Mouse (Mus musculus): ENCODE measurements around the gene Layn.

Layn gene

GRCm38 (mm10) chr9:51076979-51077315 lies at the start of gene Layn:
Layn (minus strand) TSS chr9:51077094.
- DNase-seq (ENCODE audit: low read depth) = peak; percentile 44

GRCm38 (mm10) chr9:51114767-51115166 lies 37.9 kb upstream of the Layn start:
- no peak for DNase-seq (ENCODE audit: low read depth)

- DNase-seq (ENCODE audit: low read depth) = no peak
Measured at GRCm38 (mm10) chr9:51105751-51106150, 28.9 kb upstream of the Layn start.

GRCm38 (mm10) chr9:51103808-51104514 lies 27.1 kb upstream of the Layn start:
- DNase-seq (ENCODE audit: low read depth) = no peak

- no peak for DNase-seq (ENCODE audit: low read depth)
Measured at GRCm38 (mm10) chr9:51102963-51103807, 26.3 kb upstream of the Layn start.

GRCm38 (mm10) chr9:51101756-51102425 lies 25.0 kb upstream of the Layn start, which contains the start of gene 4833427G06Rik:
4833427G06Rik (minus strand) TSS chr9:51102078.
- no peak for DNase-seq (ENCODE audit: low read depth)

GRCm38 (mm10) chr9:51096306-51096705 lies 19.4 kb upstream of the Layn start:
- no peak for DNase-seq (ENCODE audit: low read depth)

- peak; percentile 52 for DNase-seq (ENCODE audit: low read depth)
Measured at GRCm38 (mm10) chr9:51093697-51094096, 16.8 kb upstream of the Layn start.

GRCm38 (mm10) chr9:51081614-51082013 lies 4.7 kb upstream of the Layn start:
- no peak for DNase-seq (ENCODE audit: low read depth)

- DNase-seq (ENCODE audit: low read depth) = no peak
Measured at GRCm38 (mm10) chr9:51076300-51076978, 455 bp downstream of the Layn start.

- DNase-seq (ENCODE audit: low read depth) = no peak
Measured at GRCm38 (mm10) chr9:51075780-51076179, 1.1 kb downstream of the Layn start.

- no peak for DNase-seq (ENCODE audit: low read depth)
Measured at GRCm38 (mm10) chr9:51070801-51071200, 6.1 kb downstream of the Layn start.

GRCm38 (mm10) chr9:51068202-51068601 lies 8.7 kb downstream of the Layn start:
- DNase-seq (ENCODE audit: low read depth) = no peak

GRCm38 (mm10) chr9:51060601-51061000 lies 16.3 kb downstream of the Layn start, which contains the start of gene Btg4:
Btg4 (plus strand) TSS chr9:51060901.
- no peak for DNase-seq (ENCODE audit: low read depth)

- DNase-seq (ENCODE audit: low read depth) = no peak
Measured at GRCm38 (mm10) chr9:51058951-51059521, 17.9 kb downstream of the Layn start.

GRCm38 (mm10) chr9:51056360-51057324 lies 20.3 kb downstream of the Layn start:
- DNase-seq (ENCODE audit: low read depth) = no peak

GRCm38 (mm10) chr9:51052180-51052579 lies 24.7 kb downstream of the Layn start:
- DNase-seq (ENCODE audit: low read depth) = no peak

GRCm38 (mm10) chr9:51042136-51042535 lies 34.8 kb downstream of the Layn start:
- DNase-seq (ENCODE audit: low read depth) = no peak

- DNase-seq (ENCODE audit: low read depth) = no peak
Measured at GRCm38 (mm10) chr9:51041491-51041980, 35.4 kb downstream of the Layn start.

- DNase-seq (ENCODE audit: low read depth) = no peak
Measured at GRCm38 (mm10) chr9:51032785-51033529, 43.9 kb downstream of the Layn start.

All from c-Kit-positive CD71-positive TER-119-negative erythroid progenitor cells, embryonic 14.5 days (primary cell).